Mouse (Mus musculus) cortical plate, adult 2 months (tissue): Measurements from ENCODE around the gene Actn3.

ENCODE experiments used
- CTCF ChIP-seq: fragments of 200-500 bp; IDR thresholded peaks from 2 replicates; pipeline ENCODE4 v1.5.1; 2011; ENCODE audit warnings: mild to moderate bottlenecking, control low read depth, low read length; ENCODE audit not compliant: insufficient read depth; ENCODE audit errors: extremely low read depth
- POLR2A ChIP-seq: fragments of 200-500 bp; IDR thresholded peaks from 2 replicates; pipeline ENCODE4 v1.6.1; 2011; ENCODE audit warnings: mild to moderate bottlenecking, low read length, control low read depth; ENCODE audit not compliant: insufficient read depth; ENCODE audit errors: extremely low read depth

- TF ChIP-seq CTCF (no peak), POLR2A (no peak)
Measured at GRCm38 (mm10) chr19:4855470-4855820, 22.3 kb downstream of the Actn3 start.
